Mouse (Mus musculus): ENCODE data around the gene Ap1s3.

GRCm38 (mm10) chr1:79639683-79640082 is 32.1 kb downstream of the Ap1s3 start:
- no peak for TF ChIP-seq POLR2A (IDR thresholded peaks at IDR 0.05; ENCODE audit: insufficient read depth, low read depth, low read length)
- no peak for TF ChIP-seq CTCF (IDR thresholded peaks at IDR 0.05; ENCODE audit: insufficient read depth, low read depth, low read length)
